Mouse (Mus musculus) limb, embryonic 14.5 days (tissue): ENCODE data around the gene Cdca8. TPM values are rescaled to one million over a fixed set of nuclear protein-coding genes. Genes with fewer than 3 reads are reported as not detected.

Experiments
- ATAC-seq: fragments of 200-750 bp; cut with Nextera tagmentation; 2 replicates; pipeline ENCODE4 v1.8.0; 2017; ENCODE audit warnings: low read depth, moderate number of reproducible peaks, moderate TSS enrichment; ENCODE audit not compliant: low FRiP score
- DNase-seq: peaks from one replicate; pipeline ENCODE4 v3.0.0-alpha.2; 2015; ENCODE audit warnings: low spot score
- H3K27ac ChIP-seq: fragments of 300-500 bp; sonication (generic); replicated peaks from 2 replicates; pipeline ENCODE4 v1.5.1; 2014; ENCODE audit warnings: low read depth, mild to moderate bottlenecking, low read length, moderate library complexity, mixed read lengths
- H3K27me3 ChIP-seq: fragments of 300-500 bp; sonication (generic); 2 replicates; pipeline ENCODE4 v1.6.1; 2014; ENCODE audit warnings: low read length, mixed read lengths; ENCODE audit not compliant: control insufficient read depth, insufficient read depth
- H3K36me3 ChIP-seq: fragments of 300-500 bp; sonication (generic); 2 replicates; pipeline ENCODE4 v1.6.1; 2014; ENCODE audit warnings: mild to moderate bottlenecking, low read length, moderate library complexity, mixed read lengths; ENCODE audit not compliant: control insufficient read depth, insufficient read depth
- H3K4me1 ChIP-seq: fragments of 300-500 bp; sonication (generic); 2 replicates; pipeline ENCODE4 v1.6.1; 2014; ENCODE audit warnings: antibody characterized with exemption, low read length, mixed read lengths; ENCODE audit not compliant: control insufficient read depth, insufficient read depth
- H3K4me2 ChIP-seq: fragments of 300-500 bp; sonication (generic); replicated peaks from 2 replicates; pipeline ENCODE4 v1.6.1; 2014; ENCODE audit warnings: low read depth, mild to moderate bottlenecking, low read length, moderate library complexity; ENCODE audit not compliant: severe bottlenecking
- H3K4me3 ChIP-seq: fragments of 300-500 bp; sonication (generic); replicated peaks from 2 replicates; pipeline ENCODE4 v1.5.1; 2014; ENCODE audit warnings: low read length
- H3K9ac ChIP-seq: fragments of 300-500 bp; sonication (generic); 2 replicates; pipeline ENCODE4 v1.6.1; 2014; ENCODE audit warnings: mild to moderate bottlenecking, low read depth, low read length, moderate library complexity; ENCODE audit not compliant: severe bottlenecking
- H3K9me3 ChIP-seq: fragments of 300-500 bp; sonication (generic); 2 replicates; pipeline ENCODE4 v1.6.1; 2016; ENCODE audit warnings: low read length; ENCODE audit not compliant: control insufficient read depth
- POLR2A ChIP-seq: fragments of 200-500 bp; IDR thresholded peaks from 2 replicates; pipeline ENCODE4 v1.8.0; 2012; ENCODE audit warnings: inconsistent platforms, mild to moderate bottlenecking, moderate library complexity, borderline replicate concordance; ENCODE audit not compliant: insufficient read depth, insufficient read length; ENCODE audit errors: extremely low read depth
- WGBS: fragments of 180-500 bp; shearing (Covaris S2); extraction: QIAGEN DNeasy Blood & Tissue Kit; methylation state at CpG from one replicate; pipeline ENCODE4 v1.1.7; 2014; 5-methylcytosine and 5-hydroxymethylcytosine counted together
- polyA plus RNA-seq, 2 experiments: library from polyadenylated mRNA; depleted of rRNA in 1 of 2; stranded (reverse) in 1 of 2; unstranded in 1 of 2; fragments of >200 nt; fragmentation: Nextera tagmentation in 1 of 2; extraction: Ambion mirVana in 1 of 2; gene quantifications; 2 replicates each; pipeline versions ENCODE4 v1.2.1 to v1.2.3; 2012 to 2014

Cdca8 gene
- polyA plus RNA-seq, 2 experiments, result 70.0 to 90.1 TPM

DNA sequence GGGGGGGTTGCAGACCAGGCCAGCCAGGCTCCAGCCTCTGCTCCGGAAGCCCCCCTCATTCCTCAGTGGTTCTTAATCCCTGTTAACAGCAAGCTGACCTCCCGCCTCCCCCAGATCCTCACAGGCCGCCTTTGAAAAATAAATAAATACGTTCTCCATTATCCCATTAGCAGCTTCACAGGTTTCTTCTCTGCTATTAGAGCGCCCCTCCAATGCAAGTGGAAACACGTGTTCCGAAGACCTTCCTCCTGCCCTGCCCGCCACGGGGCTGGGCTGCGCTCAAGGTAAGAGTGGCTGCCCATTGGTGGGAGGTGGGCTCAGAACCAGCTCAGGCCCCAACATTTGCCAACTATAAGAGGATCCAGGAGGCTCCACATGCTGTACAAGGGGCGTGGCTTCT, 23.5 kb upstream of the Cdca8 start:
- Histone ChIP-seq H3K4me1 (no peaks in the 10 kb centered on the region), H3K27ac (no peak overlapping the region), H3K9me3 (no peaks in the 10 kb centered on the region), H3K4me2 (no peak overlapping the region), H3K36me3 (no peaks in the 10 kb centered on the region), H3K27me3 (peaks cover 9% of the 10 kb centered on the region; the same call in 1 of the 2 replicates), H3K9ac (no peak overlapping the region), H3K4me3 (no peak overlapping the region)
- no peak for DNase-seq
- TF ChIP-seq POLR2A, result no peak
- no peak for ATAC-seq
- WGBS, result 23% methylated on average over 11 of the region's 11 CpGs

- H3K4me2 ChIP-seq, result no peak overlapping the region
- H3K27me3 ChIP-seq, result peaks cover 9% of the 10 kb centered on the region; the same call in 1 of the 2 replicates
- 85% methylated on average over 11 of the region's 11 CpGs for WGBS
- no peak for ATAC-seq
- H3K9ac ChIP-seq, result no peak overlapping the region
- no peak for DNase-seq
- H3K4me3 ChIP-seq, result no peak overlapping the region
- H3K27ac ChIP-seq, result no peak overlapping the region
- no peaks in the 10 kb centered on the region for H3K9me3 ChIP-seq
- no peaks in the 10 kb centered on the region for H3K36me3 ChIP-seq
- no peaks in the 10 kb centered on the region for H3K4me1 ChIP-seq
- no peak for TF ChIP-seq POLR2A
Measured at GRCm38 (mm10) chr4:124960940-124961339, 21.8 kb upstream of the Cdca8 start.

- no peak overlapping the region for H3K4me3 ChIP-seq
- WGBS, result 38% methylated on average over 11 of the region's 11 CpGs
- no peak overlapping the region for H3K4me2 ChIP-seq
- no peak for DNase-seq
- no peak overlapping the region for H3K9ac ChIP-seq
- H3K27ac ChIP-seq, result no peak overlapping the region
- no peaks in the 10 kb centered on the region for H3K36me3 ChIP-seq
- no peak for ATAC-seq
- H3K27me3 ChIP-seq, result peaks cover 1% of the 10 kb centered on the region; the same call in 1 of the 2 replicates
- no peaks in the 10 kb centered on the region for H3K4me1 ChIP-seq
- no peaks in the 10 kb centered on the region for H3K9me3 ChIP-seq
- no peak for TF ChIP-seq POLR2A
Measured at GRCm38 (mm10) chr4:124959062-124959461, 20.0 kb upstream of the Cdca8 start.

DNA sequence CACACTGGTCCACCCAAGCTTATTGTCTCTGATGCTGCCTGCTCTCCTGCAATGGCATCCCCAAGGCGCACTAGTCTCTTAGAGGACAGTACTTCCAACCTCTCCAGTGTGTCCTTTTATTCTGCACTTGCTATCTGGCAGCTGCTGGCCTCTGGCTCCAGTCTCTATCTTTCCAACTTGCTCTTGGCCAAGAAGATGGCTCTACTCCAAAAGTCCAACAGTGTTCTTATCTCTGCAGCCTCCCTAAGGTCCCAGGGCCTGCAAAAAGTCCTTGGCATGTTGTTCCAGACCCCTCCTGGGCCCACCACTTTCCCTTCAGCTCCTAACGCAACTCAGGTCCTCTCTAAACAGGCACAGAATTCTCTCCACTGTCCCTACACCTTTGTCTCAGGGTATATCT, 18.2 kb upstream of the Cdca8 start:
- Histone ChIP-seq H3K9me3 (no peaks in the 10 kb centered on the region), H3K27me3 (0 out of 2 replicates have a peak, but pooled peaks cover 3% of the 10 kb centered on the region), H3K27ac (no peak overlapping the region), H3K4me2 (no peak overlapping the region), H3K4me3 (no peak overlapping the region), H3K36me3 (no peaks in the 10 kb centered on the region), H3K4me1 (no peaks in the 10 kb centered on the region), H3K9ac (no peak overlapping the region)
- 89% methylated on average over 2 of the region's 2 CpGs for WGBS
- TF ChIP-seq POLR2A, result no peak
- DNase-seq, result no peak
- ATAC-seq, result no peak

DNA sequence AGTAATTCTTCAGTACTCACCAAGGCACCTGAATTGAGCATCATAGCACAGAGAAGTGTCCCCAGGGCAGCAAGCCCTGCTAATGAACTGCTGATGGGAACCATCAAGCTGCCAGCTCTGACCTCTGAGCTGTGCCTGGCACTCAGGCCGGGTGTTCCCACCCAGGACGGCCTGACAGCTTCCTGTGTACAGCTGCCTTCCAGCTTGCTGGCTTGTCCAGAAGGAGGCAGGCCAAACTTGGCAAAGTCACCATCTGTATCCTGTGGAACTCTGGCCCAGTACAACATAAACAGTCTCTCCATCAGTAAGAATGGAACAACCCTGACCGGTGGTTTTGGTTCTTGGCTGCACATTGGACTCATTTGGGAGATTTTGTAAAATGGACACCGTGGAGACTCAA, 14.4 kb upstream of the Cdca8 start:
- Histone ChIP-seq H3K9me3 (no peaks in the 10 kb centered on the region), H3K4me3 (no peak overlapping the region), H3K36me3 (no peaks in the 10 kb centered on the region), H3K4me2 (no peak overlapping the region), H3K27me3 (peaks cover 5% of the 10 kb centered on the region; the same call in 1 of the 2 replicates), H3K27ac (no peak overlapping the region), H3K4me1 (peaks cover 10% of the 10 kb centered on the region), H3K9ac (no peak overlapping the region)
- no peak for ATAC-seq
- DNase-seq, result no peak
- TF ChIP-seq POLR2A, result no peak
- 47% methylated on average over 4 of the region's 4 CpGs for WGBS

GRCm38 (mm10) chr4:124951036-124951433, 11.9 kb upstream of the Cdca8 start:
- no peak for TF ChIP-seq POLR2A
- no peak for DNase-seq
- peaks cover 10% of the 10 kb centered on the region for H3K4me1 ChIP-seq
- no peaks in the 10 kb centered on the region for H3K9me3 ChIP-seq
- H3K4me3 ChIP-seq, result no peak overlapping the region
- WGBS, result 15% methylated on average over 10 of the region's 10 CpGs
- no peak for ATAC-seq
- no peak overlapping the region for H3K27ac ChIP-seq
- H3K27me3 ChIP-seq, result peaks cover 10% of the 10 kb centered on the region; the same call in 1 of the 2 replicates
- no peak overlapping the region for H3K9ac ChIP-seq
- no peak overlapping the region for H3K4me2 ChIP-seq
- no peaks in the 10 kb centered on the region for H3K36me3 ChIP-seq
